In the genomic region with DNA sequence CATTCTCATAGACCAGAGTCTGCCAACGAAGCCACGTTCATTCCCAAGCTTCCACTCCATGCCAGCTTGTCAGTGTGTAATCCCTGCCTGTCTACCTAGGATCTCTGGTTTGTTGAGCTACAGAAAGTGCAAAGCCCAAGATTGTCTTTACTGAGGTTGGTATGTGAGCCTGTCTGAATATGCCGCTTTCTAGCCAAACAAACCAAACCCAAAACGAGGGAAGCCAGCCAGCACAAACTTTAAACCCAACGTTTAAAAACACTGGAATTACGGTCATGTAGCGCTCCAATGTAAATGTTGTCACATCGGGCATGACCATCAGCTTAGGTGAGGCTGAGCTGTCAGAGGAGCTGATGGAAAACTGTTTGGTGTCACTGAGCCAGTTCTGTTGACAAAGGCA, we compare ENCODE assay signal across 21 mouse cellular contexts.
A peak's percentile ranks its signal among the peaks of the same experiment; 100 is the strongest.
DNase-seq lines count a peak whose midpoint lies in the region; ATAC-seq lines count a peak whose summit lies in the region.
"Had no signal": no experiment of that assay in that cellular context is flagged by ENCODE, and none has a peak within 500 bp of the region (broad histone marks: within the 10 kb centered on the region; RNA-seq: fewer than 3 reads in every experiment).

No protein-coding gene starts in this region.

- H3K27me3 ChIP-seq in embryonic facial prominence, embryonic 14.5 days (replicated peaks; ENCODE audit: control insufficient read depth, insufficient read depth, low read length), result no peaks in the 10 kb centered on the region
- no peaks in the 10 kb centered on the region for H3K27me3 ChIP-seq in embryonic facial prominence, embryonic 10.5 days (replicated peaks; ENCODE audit: low read depth, poor library complexity, severe bottlenecking)
- no peaks in the 10 kb centered on the region for H3K27me3 ChIP-seq in lung, embryonic 16.5 days (ENCODE audit: control insufficient read depth, insufficient read depth, low read depth, low read length)
- H3K27me3 ChIP-seq: embryonic facial prominence, embryonic 12.5 days; embryonic facial prominence, embryonic 15.5 days; forebrain, embryonic 13.5 days; forebrain, embryonic 15.5 days had no signal

- no peak overlapping the region for H3K27ac ChIP-seq in embryonic facial prominence, embryonic 14.5 days (replicated peaks; ENCODE audit: low read depth, low read length)
- H3K27ac ChIP-seq in embryonic facial prominence, embryonic 10.5 days (replicated peaks), result no peak overlapping the region
- no peak overlapping the region for H3K27ac ChIP-seq in lung, embryonic 16.5 days (ENCODE audit: low read length)
- H3K27ac ChIP-seq: embryonic facial prominence, embryonic 12.5 days; embryonic facial prominence, embryonic 15.5 days; forebrain, embryonic 13.5 days; forebrain, embryonic 15.5 days had no signal

- DNase-seq in cerebellum, postnatal 14 days, result peak; percentile 24 to 47
- DNase-seq in cerebellum, adult 9-11 months, result no peak
- DNase-seq in embryonic facial prominence, embryonic 14.5 days (ENCODE audit: low spot score), result peak; percentile 71
- DNase-seq in embryonic facial prominence, embryonic 10.5 days (ENCODE audit: low spot score), result no peak
- no peak for DNase-seq in lung, postnatal 25 days (ENCODE audit: low spot score)
- DNase-seq in gonadal fat pad, adult 2 months (ENCODE audit: low read depth), result peak; percentile 2
- DNase-seq in frontal cortex, postnatal 14 days (ENCODE audit: low spot score in 2 of 2), result no peak
- DNase-seq: adrenal gland, adult 2 months; adrenal gland, postnatal 10 days; adrenal gland, postnatal 25 days; cerebellum, adult 11-12 months; cerebellum, adult 8-10 months; cerebellum, postnatal 36 days; embryo, embryonic 11 days; forebrain, postnatal 0 days had no signal

- no peaks in the 10 kb centered on the region for H3K36me3 ChIP-seq in embryonic facial prominence, embryonic 14.5 days (ENCODE audit: control insufficient read depth, insufficient read depth, low read length)
- H3K36me3 ChIP-seq in embryonic facial prominence, embryonic 10.5 days (replicated peaks), result no peaks in the 10 kb centered on the region
- H3K36me3 ChIP-seq in lung, embryonic 16.5 days (ENCODE audit: control insufficient read depth, insufficient read depth, low read length), result no peaks in the 10 kb centered on the region
- H3K36me3 ChIP-seq: embryonic facial prominence, embryonic 12.5 days; embryonic facial prominence, embryonic 15.5 days; forebrain, embryonic 15.5 days had no signal

- ATAC-seq in embryonic facial prominence, embryonic 14.5 days (ENCODE audit: low read depth), result peak; percentile 55; the same call in 1 of the 2 replicates
- no peak for ATAC-seq in lung, embryonic 16.5 days (ENCODE audit: low read depth)
- ATAC-seq: forebrain, embryonic 13.5 days; forebrain, embryonic 15.5 days; forebrain, postnatal 0 days had no signal

- H3K9ac ChIP-seq in embryonic facial prominence, embryonic 14.5 days (ENCODE audit: low read depth, low read length), result no peak overlapping the region
- no peak overlapping the region for H3K9ac ChIP-seq in lung, embryonic 16.5 days (ENCODE audit: low read length)
- H3K9ac ChIP-seq: embryonic facial prominence, embryonic 12.5 days; embryonic facial prominence, embryonic 15.5 days; forebrain, embryonic 13.5 days; forebrain, embryonic 15.5 days; forebrain, postnatal 0 days had no signal

- no peaks in the 10 kb centered on the region for H3K4me1 ChIP-seq in embryonic facial prominence, embryonic 14.5 days (ENCODE audit: control insufficient read depth, insufficient read depth, low read length)
- H3K4me1 ChIP-seq in embryonic facial prominence, embryonic 10.5 days, result no peaks in the 10 kb centered on the region
- H3K4me1 ChIP-seq in lung, embryonic 16.5 days (replicated peaks; ENCODE audit: control insufficient read depth, insufficient read depth, low read length), result no peaks in the 10 kb centered on the region
- H3K4me1 ChIP-seq: embryonic facial prominence, embryonic 12.5 days; embryonic facial prominence, embryonic 15.5 days; forebrain, embryonic 13.5 days; forebrain, embryonic 15.5 days had no signal

- H3K4me2 ChIP-seq in embryonic facial prominence, embryonic 14.5 days (ENCODE audit: low read depth, low read length), result no peak overlapping the region
- H3K4me2 ChIP-seq in lung, embryonic 16.5 days (ENCODE audit: low read depth, low read length), result peak overlapping the region; percentile 8; the same call in 1 of the 2 replicates
- H3K4me2 ChIP-seq: embryonic facial prominence, embryonic 12.5 days; embryonic facial prominence, embryonic 15.5 days; forebrain, embryonic 13.5 days; forebrain, embryonic 15.5 days had no signal

- no peak overlapping the region for H3K4me3 ChIP-seq in embryonic facial prominence, embryonic 14.5 days (ENCODE audit: low read depth, low read length)
- no peak overlapping the region for H3K4me3 ChIP-seq in embryonic facial prominence, embryonic 10.5 days
- no peak overlapping the region for H3K4me3 ChIP-seq in lung, embryonic 16.5 days (ENCODE audit: low read length)
- H3K4me3 ChIP-seq: embryonic facial prominence, embryonic 12.5 days; embryonic facial prominence, embryonic 15.5 days; erythroblast, embryonic 14.5 days; forebrain, embryonic 13.5 days; forebrain, embryonic 15.5 days had no signal

- no peaks in the 10 kb centered on the region for H3K9me3 ChIP-seq in embryonic facial prominence, embryonic 14.5 days (ENCODE audit: control insufficient read depth, low read length)
- no peaks in the 10 kb centered on the region for H3K9me3 ChIP-seq in embryonic facial prominence, embryonic 10.5 days
- H3K9me3 ChIP-seq in lung, embryonic 16.5 days (ENCODE audit: control insufficient read depth, low read length), result no peaks in the 10 kb centered on the region
- H3K9me3 ChIP-seq: embryonic facial prominence, embryonic 12.5 days; embryonic facial prominence, embryonic 15.5 days; forebrain, embryonic 13.5 days; forebrain, embryonic 15.5 days had no signal

- WGBS in embryonic facial prominence, embryonic 14.5 days, result 49% methylated on average over 8 of the region's 8 CpGs
- WGBS in embryonic facial prominence, embryonic 10.5 days, result 80% methylated on average over 8 of the region's 8 CpGs
- WGBS in lung, embryonic 16.5 days, result 36% methylated on average over 8 of the region's 8 CpGs

Comparison
In these comparisons a context has a peak if more than half of its experiments do, and no peak if none do; other contexts are left out.
1. DNase-seq: peak in cerebellum, postnatal 14 days (2 of 2), embryonic facial prominence, embryonic 14.5 days (single experiment) and gonadal fat pad, adult 2 months (single experiment); none in cerebellum, adult 9-11 months (single experiment), embryonic facial prominence, embryonic 10.5 days (single experiment), lung, postnatal 25 days (single experiment) and frontal cortex, postnatal 14 days (0 of 2).